In the genomic region with DNA sequence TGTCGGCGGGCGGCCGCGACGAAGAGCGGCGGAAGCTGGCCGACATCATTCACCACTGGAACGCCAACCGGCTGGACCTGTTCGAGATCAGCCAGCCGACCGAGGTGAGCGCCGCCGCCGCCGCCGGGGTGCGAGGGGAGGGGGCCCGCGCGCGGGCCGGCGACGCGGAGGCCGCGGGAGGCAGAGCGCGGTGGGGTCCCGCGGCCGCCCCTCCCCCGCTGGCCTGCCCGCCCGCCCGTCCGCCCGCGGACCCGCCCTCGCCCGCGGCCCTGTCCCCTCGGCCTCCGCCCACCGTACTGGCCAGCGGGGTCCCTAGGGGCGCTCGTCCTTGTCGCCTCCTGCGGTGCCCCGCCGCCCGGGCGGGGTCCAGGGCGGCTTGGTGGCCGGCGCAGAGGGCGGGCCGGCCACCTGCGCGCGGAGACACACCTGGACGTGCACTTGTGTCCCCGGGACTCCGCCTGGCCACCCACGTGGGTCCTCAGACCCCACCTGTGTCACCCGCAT, we compare ENCODE assay signal across 8 mouse cellular contexts. TPM values are rescaled to one million over a fixed set of nuclear protein-coding genes. Genes with fewer than 3 reads are reported as not detected.
DNase-seq lines count a peak whose midpoint lies in the region; ATAC-seq and TF ChIP-seq lines count a peak whose summit lies in the region.

No protein-coding gene starts in this region.

- peaks cover 22% of the 10 kb centered on the region for H3K27me3 ChIP-seq in spleen, adult 2 months (ENCODE audit: control insufficient read depth, insufficient read depth, low read length)
- H3K27me3 ChIP-seq in hindbrain, embryonic 13.5 days, result no peaks in the 10 kb centered on the region
- no peaks in the 10 kb centered on the region for H3K27me3 ChIP-seq in lung, postnatal 0 days (replicated peaks; ENCODE audit: insufficient read depth, low read length)

- ATAC-seq in hindbrain, embryonic 13.5 days (ENCODE audit: low FRiP score), result peak; percentile 29
- ATAC-seq in lung, postnatal 0 days, result peak; percentile 37
- no peak for ATAC-seq in megakaryocyte progenitor cell, adult 5-6 weeks (replicated peaks; ENCODE audit: poor library complexity)

- H3K27ac ChIP-seq in spleen, adult 2 months (ENCODE audit: insufficient read depth, low read length), result no peak overlapping the region
- H3K27ac ChIP-seq in hindbrain, embryonic 13.5 days, result peak overlapping the region; percentile 99
- H3K27ac ChIP-seq in lung, postnatal 0 days (ENCODE audit: low read length), result peak overlapping the region; percentile 97

- H3K9ac ChIP-seq in hindbrain, embryonic 13.5 days, result peak overlapping the region; percentile 96
- peak overlapping the region; percentile 76 for H3K9ac ChIP-seq in lung, postnatal 0 days (replicated peaks; ENCODE audit: low read depth)

- 3% methylated on average over 63 of the region's 72 CpGs for WGBS in spleen, adult 2 months
- WGBS in hindbrain, embryonic 13.5 days, result 0% methylated on average over 37 of the region's 72 CpGs
- 0% methylated on average over 16 of the region's 72 CpGs for WGBS in lung, postnatal 0 days

- peaks cover 10% of the 10 kb centered on the region for H3K4me1 ChIP-seq in spleen, adult 2 months (ENCODE audit: control insufficient read depth, insufficient read depth, insufficient read length)
- peaks cover 43% of the 10 kb centered on the region for H3K4me1 ChIP-seq in hindbrain, embryonic 13.5 days (replicated peaks)
- H3K4me1 ChIP-seq in lung, postnatal 0 days (ENCODE audit: insufficient read depth, low read depth, low read length), result no peaks in the 10 kb centered on the region; the same call in 1 of the 2 replicates

- no peak for TF ChIP-seq EP300 in lung, postnatal 0 days (IDR thresholded peaks at IDR 0.05)

- peak overlapping the region; percentile 86 for H3K4me2 ChIP-seq in hindbrain, embryonic 13.5 days
- peak overlapping the region; percentile 99 for H3K4me2 ChIP-seq in lung, postnatal 0 days (replicated peaks; ENCODE audit: low read depth, low read length)

- TF ChIP-seq POLR2A in spleen, adult 2 months (IDR thresholded peaks at IDR 0.05; ENCODE audit: low read depth, low read length), result no peak

- DNase-seq in adrenal gland, adult 18-20 months (ENCODE audit: low spot score in 2 of 2), result peak; percentile 21 to 47
- no peak for DNase-seq in adrenal gland, postnatal 4 days (ENCODE audit: low spot score in 2 of 2)
- no peak for DNase-seq in spleen, adult 2 months (ENCODE audit: low read depth in 1 of 2, low spot score in 2 of 2)
- no peak for DNase-seq in spleen, postnatal 4 days (ENCODE audit: low spot score in 2 of 2)
- DNase-seq in lung, postnatal 0 days (ENCODE audit: low spot score), result peak; percentile 54
- no peak for DNase-seq in left cerebral cortex, adult 9 months (ENCODE audit: low spot score in 2 of 2)

- H3K4me3 ChIP-seq in spleen, adult 2 months (ENCODE audit: extremely low read depth, insufficient read depth, insufficient read length), result peak overlapping the region; percentile 54
- H3K4me3 ChIP-seq in hindbrain, embryonic 13.5 days, result peak overlapping the region; percentile 98
- H3K4me3 ChIP-seq in lung, postnatal 0 days (ENCODE audit: low read depth, low read length), result peak overlapping the region; percentile 85

- TF ChIP-seq CTCF in spleen, adult 2 months (IDR thresholded peaks at IDR 0.05; ENCODE audit: extremely low read depth, insufficient read depth, insufficient read length, insufficient replicate concordance), result no peak
- no peak; the same call in 1 of the 2 replicates for TF ChIP-seq CTCF in lung, postnatal 0 days (IDR thresholded peaks at IDR 0.05)

- H3K9me3 ChIP-seq in hindbrain, embryonic 13.5 days, result no peaks in the 10 kb centered on the region
- no peaks in the 10 kb centered on the region for H3K9me3 ChIP-seq in lung, postnatal 0 days (ENCODE audit: low read length)

- H3K36me3 ChIP-seq in spleen, adult 2 months (ENCODE audit: control insufficient read depth, insufficient read depth, low read length), result no peaks in the 10 kb centered on the region
- H3K36me3 ChIP-seq in hindbrain, embryonic 13.5 days, result no peaks in the 10 kb centered on the region
- H3K36me3 ChIP-seq in lung, postnatal 0 days (ENCODE audit: insufficient read depth, low read length), result no peaks in the 10 kb centered on the region

RNA-seq across cellular contexts. Expression of a gene that starts 0.4 kb away (rescaled TPM):
- total RNA-seq in adrenal gland, adult 18-20 months (2021), result 10 to 100 TPM; 62.4 to 68.4 TPM
- 10 to 100 TPM; 90.3 to 96.9 TPM for total RNA-seq in adrenal gland, postnatal 4 days (2021)
- polyA plus RNA-seq in spleen, adult 2 months (2012; rRNA removed), result 5.0 and 6.3 TPM in 2 replicates
- 124 and 136 TPM in 2 replicates for polyA plus RNA-seq in hindbrain, embryonic 13.5 days (2015; fragmentation: Nextera tagmentation; extraction: Ambion mirVana)
- polyA plus RNA-seq in lung, postnatal 0 days (2015; fragmentation: Nextera tagmentation; extraction: Ambion mirVana), result 148 and 161 TPM in 2 replicates
- total RNA-seq in megakaryocyte progenitor cell, adult 5-6 weeks (2015), result 2.5 and 3.7 TPM in 2 replicates
- 2.6 and 5.6 TPM in 2 replicates for total RNA-seq in megakaryocyte progenitor cell, adult 5-6 weeks (2017)

RNA-seq across cellular contexts. Expression of a gene that starts 0.9 kb away (rescaled TPM):
- 1 to 10 TPM; 4.5 to 6.0 TPM for total RNA-seq in adrenal gland, adult 18-20 months (2021)
- total RNA-seq in adrenal gland, postnatal 4 days (2021), result 1 to 10 TPM; 5.2 to 6.7 TPM
- polyA plus RNA-seq in spleen, adult 2 months (2012; rRNA removed), result 0.36 and 0.60 TPM in 2 replicates
- polyA plus RNA-seq in hindbrain, embryonic 13.5 days (2015; fragmentation: Nextera tagmentation; extraction: Ambion mirVana), result 19.3 and 20.8 TPM in 2 replicates
- polyA plus RNA-seq in lung, postnatal 0 days (2015; fragmentation: Nextera tagmentation; extraction: Ambion mirVana), result 3.9 and 4.4 TPM in 2 replicates
- 1.0 TPM in 1 of 2 replicates, not detected in the other for total RNA-seq in megakaryocyte progenitor cell, adult 5-6 weeks (2015)
- not detected in 2 replicates for total RNA-seq in megakaryocyte progenitor cell, adult 5-6 weeks (2017)

Comparison
In these comparisons a context has a peak if more than half of its experiments do, and no peak if none do; other contexts are left out.
1. DNase-seq: peak in adrenal gland, adult 18-20 months (2 of 2) and lung, postnatal 0 days (single experiment); none in adrenal gland, postnatal 4 days (0 of 2), spleen, adult 2 months (0 of 2), spleen, postnatal 4 days (0 of 2) and left cerebral cortex, adult 9 months (0 of 2).
2. RNA of a gene that starts 0.4 kb away (total RNA-seq): 90.3 to 96.9 TPM in adrenal gland, postnatal 4 days and 62.4 to 68.4 TPM in adrenal gland, adult 18-20 months; 2.5 to 5.6 TPM in megakaryocyte progenitor cell, adult 5-6 weeks; every median in the first group is over 4 times any median in the second.
3. Peak in every context shown above with its lines, with median percentiles within 50 percentile points of each other: H3K4me3 ChIP-seq.